Mouse (Mus musculus) layer of hippocampus, adult 11-12 months (tissue): ENCODE data around the gene Dpf1.

Experiments
- DNase-seq: peaks from one replicate; pipeline ENCODE4 v3.0.0; 2022; ENCODE audit warnings: low spot score

The Dpf1 gene

GRCm38 (mm10) chr7:29303738-29304462, at the start of gene Dpf1:
Gene Dpf1, plus strand, starts transcription at chr7:29303951.
- peak; percentile 92 for DNase-seq

- DNase-seq: no peak
Measured at GRCm38 (mm10) chr7:29255875-29256274, 47.9 kb upstream of the Dpf1 start.

- no peak for DNase-seq
Measured at GRCm38 (mm10) chr7:29257368-29257767, 46.4 kb upstream of the Dpf1 start.

GRCm38 (mm10) chr7:29259781-29260730, 43.7 kb upstream of the Dpf1 start:
- no peak for DNase-seq

GRCm38 (mm10) chr7:29262151-29262550, 41.6 kb upstream of the Dpf1 start:
- DNase-seq: no peak

- DNase-seq: no peak
Measured at GRCm38 (mm10) chr7:29263831-29264230, 39.9 kb upstream of the Dpf1 start.

GRCm38 (mm10) chr7:29265636-29266035, 38.1 kb upstream of the Dpf1 start:
- no peak for DNase-seq

- no peak for DNase-seq
Measured at GRCm38 (mm10) chr7:29266931-29267330, 36.8 kb upstream of the Dpf1 start.

- no peak for DNase-seq
Measured at GRCm38 (mm10) chr7:29270445-29270844, 33.3 kb upstream of the Dpf1 start.

GRCm38 (mm10) chr7:29271687-29272465, 31.9 kb upstream of the Dpf1 start:
- DNase-seq: no peak

GRCm38 (mm10) chr7:29276715-29277114, 27.0 kb upstream of the Dpf1 start:
- no peak for DNase-seq

- no peak for DNase-seq
Measured at GRCm38 (mm10) chr7:29277510-29277909, 26.2 kb upstream of the Dpf1 start.

- no peak for DNase-seq
Measured at GRCm38 (mm10) chr7:29279261-29279660, 24.5 kb upstream of the Dpf1 start.

GRCm38 (mm10) chr7:29279924-29280323, 23.8 kb upstream of the Dpf1 start:
- DNase-seq: no peak

- no peak for DNase-seq
Measured at GRCm38 (mm10) chr7:29280801-29281200, 22.9 kb upstream of the Dpf1 start.

GRCm38 (mm10) chr7:29281201-29282073, 22.3 kb upstream of the Dpf1 start, which contains the start of gene Spint2:
Gene Spint2, minus strand, starts transcription at chr7:29281912.
- DNase-seq: peak; percentile 41

GRCm38 (mm10) chr7:29282074-29282554, 21.6 kb upstream of the Dpf1 start:
- no peak for DNase-seq

GRCm38 (mm10) chr7:29283876-29284275, 19.9 kb upstream of the Dpf1 start:
- no peak for DNase-seq

GRCm38 (mm10) chr7:29284523-29284922, 19.2 kb upstream of the Dpf1 start:
- no peak for DNase-seq

GRCm38 (mm10) chr7:29287481-29287880, 16.3 kb upstream of the Dpf1 start:
- DNase-seq: no peak

- no peak for DNase-seq
Measured at GRCm38 (mm10) chr7:29288079-29288478, 15.7 kb upstream of the Dpf1 start.
